Mouse (Mus musculus) ovary, postnatal 10 days (tissue): ENCODE measurements at regions not wholly inside any gene's neighbourhood (a gene's known extent, or its start where the extent isn't known, plus 50 kb on each side); places are given as distances from the start of the nearest gene placed in this dataset.
A peak's percentile ranks its signal among the peaks of the same experiment; 100 is the strongest.
"Not testable (repeated sequence)": the region's sequence is repeated elsewhere in the genome, so short reads cannot be mapped to it uniquely, and the experiment has no call there.

Experiments
- DNase-seq: peaks from one replicate; pipeline ENCODE4 v3.0.0; 2022; ENCODE audit warnings: low spot score

DNA sequence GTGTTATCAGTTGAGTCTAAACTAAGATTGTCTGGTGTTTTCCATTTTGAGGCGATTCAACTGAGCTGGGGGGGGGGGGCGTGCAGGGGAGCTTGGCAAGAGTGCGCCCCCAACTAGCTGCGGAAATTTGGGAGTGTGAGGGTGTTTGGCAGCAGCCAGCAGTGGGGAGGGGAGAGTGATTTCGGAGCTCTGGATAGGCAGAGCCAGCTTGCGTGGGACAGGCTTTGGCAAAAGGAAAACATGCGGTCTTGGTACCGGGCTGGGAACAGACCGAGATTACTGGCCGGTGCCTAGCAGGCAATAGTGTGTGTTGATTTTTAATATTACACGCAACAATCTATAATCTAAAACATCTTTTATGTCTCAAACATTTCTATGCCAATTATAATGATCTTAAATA is 199.4 kb upstream of the Cdk6 start:
- DNase-seq = not testable (repeated sequence)

- not testable (repeated sequence) for DNase-seq
These were observed 194.6 kb upstream of the Cdk6 start for GRCm38 (mm10) chr5:3146544-3147295.

- DNase-seq = not testable (repeated sequence)
These were observed 191.4 kb upstream of the Cdk6 start for GRCm38 (mm10) chr5:3149886-3150285.

GRCm38 (mm10) chr5:3150766-3151165 is 190.5 kb upstream of the Cdk6 start:
- not testable (repeated sequence) for DNase-seq

DNA sequence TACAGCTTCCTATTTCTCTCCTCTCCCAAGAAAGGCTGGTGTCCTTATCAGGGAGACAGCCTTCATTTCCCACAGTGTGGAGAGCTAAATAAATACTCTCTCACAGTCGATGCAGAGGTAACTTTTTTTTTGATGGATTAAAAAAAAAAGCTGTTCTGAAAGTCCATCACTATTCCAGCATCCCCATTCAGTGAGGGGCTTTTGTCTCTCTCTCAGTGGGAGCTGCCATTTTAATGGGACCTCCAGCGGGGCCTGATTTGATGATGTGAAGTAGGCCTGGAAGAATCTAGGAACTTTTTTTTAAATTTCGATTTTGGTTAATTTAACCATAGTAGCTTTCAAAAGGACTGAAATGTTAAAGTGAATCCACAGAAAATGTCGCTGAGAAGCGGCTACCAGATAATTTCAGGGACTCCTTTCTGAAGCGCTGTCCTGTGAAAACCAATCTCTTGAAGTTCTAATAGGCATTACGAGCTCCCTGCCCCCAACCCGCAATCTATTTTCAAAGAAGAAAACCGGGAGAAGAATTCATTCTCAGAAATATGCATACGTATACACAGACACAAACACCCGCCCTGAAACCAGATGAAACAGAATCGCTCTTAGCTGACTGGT is 189.6 kb upstream of the Cdk6 start:
- not testable (repeated sequence) for DNase-seq

GRCm38 (mm10) chr5:3152149-3152865 is 189.0 kb upstream of the Cdk6 start:
- DNase-seq = peak; percentile 4

GRCm38 (mm10) chr5:3165511-3165910 is 175.8 kb upstream of the Cdk6 start:
- DNase-seq = not testable (repeated sequence)

GRCm38 (mm10) chr5:3166496-3166895 is 174.8 kb upstream of the Cdk6 start:
- DNase-seq = not testable (repeated sequence)

DNA sequence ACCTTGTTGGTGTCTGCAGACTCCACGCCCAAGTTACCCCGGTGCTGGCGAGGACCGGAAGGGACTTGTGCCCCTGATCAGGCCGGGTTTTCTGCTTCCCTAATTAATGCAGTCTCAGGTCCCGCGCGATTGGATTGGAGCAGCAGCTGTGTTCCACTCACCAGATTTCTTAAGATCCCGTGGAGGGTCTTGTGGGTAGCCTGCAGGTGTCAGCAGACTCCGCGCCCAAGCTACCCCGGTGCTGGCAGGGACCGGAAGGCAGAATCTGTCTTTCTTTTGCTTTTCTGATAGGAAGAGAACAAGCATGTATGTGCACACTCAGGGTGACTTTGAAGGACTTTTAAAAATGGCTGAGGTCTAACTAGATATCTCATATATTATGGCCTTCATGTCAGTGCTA is 147.7 kb upstream of the Cdk6 start:
- not testable (repeated sequence) for DNase-seq

GRCm38 (mm10) chr5:3197952-3198841 is 143.1 kb upstream of the Cdk6 start:
- peak; percentile 10 for DNase-seq

DNA sequence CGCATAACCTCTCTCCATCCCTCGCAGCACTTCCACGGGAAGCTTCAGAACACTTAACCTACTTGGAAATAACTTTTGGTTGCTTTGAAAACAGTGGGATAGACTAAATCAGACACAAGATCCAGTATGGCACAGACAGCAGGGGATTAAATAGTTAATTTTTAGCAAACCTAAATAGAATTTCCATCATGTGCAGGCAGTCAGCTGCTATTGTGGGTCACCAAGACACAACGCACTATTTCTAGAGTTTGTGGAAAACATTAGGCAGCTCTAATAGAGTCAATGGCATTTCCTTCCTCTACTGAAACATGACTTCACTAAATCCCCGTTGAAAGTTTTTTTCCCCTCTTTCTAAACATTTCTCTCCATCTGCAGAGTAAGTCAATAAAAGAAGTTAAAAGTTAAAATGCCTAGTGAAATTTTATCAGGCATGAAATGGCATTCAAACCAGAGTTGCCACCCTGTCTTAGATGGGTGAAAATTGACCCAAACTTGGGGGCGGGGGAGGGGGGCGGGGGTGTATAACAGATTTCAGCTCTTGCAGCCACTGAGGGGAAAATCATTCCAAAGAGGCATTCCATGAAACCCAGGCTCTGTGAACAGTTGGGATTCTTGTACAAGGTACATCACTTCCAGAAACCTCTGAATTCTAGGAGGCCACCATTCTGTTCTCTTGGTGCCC is 142.3 kb upstream of the Cdk6 start:
- not testable (repeated sequence) for DNase-seq

DNA sequence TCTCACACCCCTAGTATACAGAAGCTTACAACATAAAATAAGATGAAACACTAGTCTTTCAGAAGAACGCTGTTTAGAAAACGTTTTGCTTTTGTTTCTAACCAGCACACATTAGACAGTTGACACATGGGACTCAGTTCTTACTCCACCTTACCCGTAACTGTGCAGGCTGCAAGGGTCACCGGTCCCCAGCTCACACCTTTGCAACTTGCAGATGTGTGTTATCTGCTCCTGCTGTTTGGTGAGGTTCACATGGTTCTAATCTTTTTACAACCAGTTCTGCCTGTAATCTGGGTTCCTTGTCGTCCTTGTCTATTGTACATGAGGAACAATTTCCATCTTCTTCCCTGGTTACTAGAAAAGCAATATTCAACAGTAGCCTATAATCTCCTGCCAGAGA is 135.1 kb upstream of the Cdk6 start:
- not testable (repeated sequence) for DNase-seq

DNA sequence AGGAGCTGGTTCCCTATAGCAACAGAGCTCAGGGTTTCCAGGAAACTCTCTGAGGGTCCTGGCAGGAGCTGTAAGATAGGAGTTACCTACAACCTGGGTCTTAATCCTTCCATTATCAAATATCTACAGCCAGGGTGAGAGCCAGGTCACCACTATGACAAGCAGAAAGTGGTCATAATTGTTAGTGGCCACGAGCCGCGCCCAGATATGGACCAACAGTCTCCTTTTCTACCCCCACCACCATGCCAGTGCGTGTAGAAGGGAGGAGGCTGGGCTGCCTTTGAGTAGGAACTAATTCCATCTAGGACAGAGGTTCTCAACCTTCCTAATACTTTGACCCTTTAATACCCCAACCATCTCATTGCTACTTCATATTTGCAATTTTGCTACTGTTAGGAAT is 133.0 kb upstream of the Cdk6 start:
- DNase-seq = not testable (repeated sequence)

- no peak for DNase-seq
These were observed 130.0 kb upstream of the Cdk6 start for GRCm38 (mm10) chr5:3211284-3211683.

GRCm38 (mm10) chr5:3216053-3216452 is 125.2 kb upstream of the Cdk6 start:
- DNase-seq = no peak

GRCm38 (mm10) chr5:3219230-3219629 is 122.1 kb upstream of the Cdk6 start:
- no peak for DNase-seq

GRCm38 (mm10) chr5:3219770-3220169 is 121.5 kb upstream of the Cdk6 start:
- no peak for DNase-seq

DNA sequence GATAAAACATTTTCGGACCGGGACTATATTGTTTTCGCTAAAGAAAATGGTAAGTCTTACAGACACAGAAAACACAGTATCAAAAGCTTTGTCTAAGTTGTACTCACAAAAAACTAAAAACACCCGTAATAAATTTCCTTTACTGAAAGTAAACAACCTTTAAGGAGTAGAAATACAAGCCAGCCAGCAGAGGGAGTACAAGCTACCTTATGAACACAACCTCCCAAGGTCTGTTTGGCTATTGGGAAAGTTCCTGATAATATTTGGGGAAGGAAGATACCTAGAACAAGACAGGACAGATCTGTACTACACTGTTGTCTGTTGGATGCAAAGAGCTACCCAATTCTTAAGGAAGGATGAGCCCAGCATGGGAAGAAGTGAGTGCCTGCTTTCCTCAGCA is 117.5 kb upstream of the Cdk6 start:
- not testable (repeated sequence) for DNase-seq

DNA sequence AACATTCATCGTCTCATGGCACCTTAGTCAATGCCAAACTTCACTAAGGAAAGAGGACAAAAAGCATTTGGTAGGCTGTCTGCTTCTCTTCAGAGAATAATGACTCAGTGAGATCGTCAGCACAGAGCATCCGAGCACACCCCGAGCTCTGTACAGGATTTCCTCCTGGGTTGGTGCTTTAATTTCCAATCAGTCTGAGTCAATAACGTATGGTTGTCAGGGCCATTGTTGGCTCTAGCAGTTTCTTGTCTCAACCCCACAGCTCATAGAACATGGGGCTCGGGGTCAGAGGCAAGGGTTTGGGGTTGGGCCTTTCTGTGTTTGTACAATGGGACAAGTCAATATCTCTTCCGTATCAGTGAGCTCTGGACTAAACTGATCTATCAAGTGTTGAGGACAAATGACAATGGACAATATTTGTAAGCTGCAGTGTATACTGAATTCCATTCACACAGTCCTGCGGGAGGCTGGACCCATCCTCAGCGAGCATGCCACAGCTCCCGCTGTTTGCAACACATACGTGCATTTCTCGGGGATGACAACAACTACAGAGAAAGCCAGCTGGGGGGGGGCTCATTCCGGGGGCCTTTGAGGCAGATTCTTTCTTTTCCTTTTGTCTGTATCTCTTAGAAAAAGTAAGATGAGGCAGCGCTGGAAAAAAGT is 116.8 kb upstream of the Cdk6 start:
- DNase-seq = not testable (repeated sequence)

- not testable (repeated sequence) for DNase-seq
These were observed 115.9 kb upstream of the Cdk6 start for GRCm38 (mm10) chr5:3225358-3225757.

GRCm38 (mm10) chr5:3244067-3244466 is 97.2 kb upstream of the Cdk6 start:
- DNase-seq = not testable (repeated sequence)
